Mouse (Mus musculus): ENCODE data around the gene Bcas3. TPM values are rescaled to one million over a fixed set of nuclear protein-coding genes. Genes with fewer than 3 reads are reported as not detected.

Bcas3 gene
- polyA plus RNA-seq, 1 experiment from 2014 or later = 26.9 TPM

GRCm38 (mm10) chr11:85644748-85645060, 291.7 kb downstream of the Bcas3 start:
- WGBS (ENCODE audit: missing documents) = 95% methylated on average over 6 of the region's 6 CpGs
- H3K27ac ChIP-seq = no peak overlapping the region

GRCm38 (mm10) chr11:85645152-85645835, 292.3 kb downstream of the Bcas3 start:
- Histone ChIP-seq H3K36me3 (ENCODE audit: inconsistent target) (no peaks in the 10 kb centered on the region), H3K79me2 (ENCODE audit: inconsistent target) (no peaks in the 10 kb centered on the region), H3K4me3 (ENCODE audit: inconsistent target) (no peak overlapping the region), H3K27ac (no peak overlapping the region)
- WGBS (ENCODE audit: missing documents) = 98% methylated on average over 7 of the region's 7 CpGs

More at GRCm38 (mm10) chr11:85644748-85645060, 291.7 kb downstream of the Bcas3 start:
- Histone ChIP-seq H3K36me3 (ENCODE audit: inconsistent target) (no peaks in the 10 kb centered on the region), H3K4me3 (ENCODE audit: inconsistent target) (no peak overlapping the region), H3K79me2 (ENCODE audit: inconsistent target) (no peaks in the 10 kb centered on the region)

- H3K36me3 ChIP-seq (ENCODE audit: inconsistent target) = no peaks in the 10 kb centered on the region
- H3K79me2 ChIP-seq (ENCODE audit: inconsistent target) = no peaks in the 10 kb centered on the region
- WGBS (ENCODE audit: missing documents) = 71% methylated on average over 3 of the region's 3 CpGs
These were observed 295.9 kb downstream of the Bcas3 start for GRCm38 (mm10) chr11:85648893-85649292.

GRCm38 (mm10) chr11:85649373-85649772, 296.4 kb downstream of the Bcas3 start:
- 93% methylated on average over 9 of the region's 9 CpGs for WGBS (ENCODE audit: missing documents)
- no peaks in the 10 kb centered on the region for H3K36me3 ChIP-seq (ENCODE audit: inconsistent target)
- H3K79me2 ChIP-seq (ENCODE audit: inconsistent target) = no peaks in the 10 kb centered on the region
- H3K27ac ChIP-seq = no peak overlapping the region
- H3K4me3 ChIP-seq (ENCODE audit: inconsistent target) = no peak overlapping the region

More at GRCm38 (mm10) chr11:85648893-85649292, 295.9 kb downstream of the Bcas3 start:
- no peak overlapping the region for H3K27ac ChIP-seq
- H3K4me3 ChIP-seq (ENCODE audit: inconsistent target) = no peak overlapping the region

- Histone ChIP-seq H3K36me3 (ENCODE audit: inconsistent target) (no peaks in the 10 kb centered on the region), H3K4me3 (ENCODE audit: inconsistent target) (no peak overlapping the region), H3K27ac (no peak overlapping the region), H3K79me2 (ENCODE audit: inconsistent target) (no peaks in the 10 kb centered on the region)
- 93% methylated on average over 4 of the region's 4 CpGs for WGBS (ENCODE audit: missing documents)
These were observed 304.5 kb downstream of the Bcas3 start for GRCm38 (mm10) chr11:85657471-85657870.

- Histone ChIP-seq H3K36me3 (ENCODE audit: inconsistent target) (no peaks in the 10 kb centered on the region), H3K4me3 (ENCODE audit: inconsistent target) (no peak overlapping the region), H3K27ac (no peak overlapping the region), H3K79me2 (ENCODE audit: inconsistent target) (no peaks in the 10 kb centered on the region)
- WGBS (ENCODE audit: missing documents) = 95% methylated on average over 4 of the region's 4 CpGs
These were observed 307.3 kb downstream of the Bcas3 start for GRCm38 (mm10) chr11:85660304-85660703.

GRCm38 (mm10) chr11:85667176-85667575, 314.2 kb downstream of the Bcas3 start:
- no peak overlapping the region for H3K4me3 ChIP-seq (ENCODE audit: inconsistent target)
- no peak overlapping the region for H3K27ac ChIP-seq
- WGBS (ENCODE audit: missing documents) = 88% methylated on average over 7 of the region's 7 CpGs
- H3K36me3 ChIP-seq (ENCODE audit: inconsistent target) = no peaks in the 10 kb centered on the region
- H3K79me2 ChIP-seq (ENCODE audit: inconsistent target) = no peaks in the 10 kb centered on the region

GRCm38 (mm10) chr11:85667741-85668140, 314.8 kb downstream of the Bcas3 start:
- WGBS (ENCODE audit: missing documents) = 90% methylated on average over 9 of the region's 9 CpGs
- no peak overlapping the region for H3K27ac ChIP-seq
- H3K4me3 ChIP-seq (ENCODE audit: inconsistent target) = no peak overlapping the region
- H3K79me2 ChIP-seq (ENCODE audit: inconsistent target) = no peaks in the 10 kb centered on the region
- no peaks in the 10 kb centered on the region for H3K36me3 ChIP-seq (ENCODE audit: inconsistent target)

- Histone ChIP-seq H3K4me3 (ENCODE audit: inconsistent target) (no peak overlapping the region), H3K79me2 (ENCODE audit: inconsistent target) (no peaks in the 10 kb centered on the region), H3K27ac (no peak overlapping the region), H3K36me3 (ENCODE audit: inconsistent target) (no peaks in the 10 kb centered on the region)
- WGBS (ENCODE audit: missing documents) = 92% methylated on average over 10 of the region's 10 CpGs
These were observed 320.0 kb downstream of the Bcas3 start for GRCm38 (mm10) chr11:85672881-85673475.

GRCm38 (mm10) chr11:85675244-85675643, 322.3 kb downstream of the Bcas3 start:
- Histone ChIP-seq H3K4me3 (ENCODE audit: inconsistent target) (no peak overlapping the region), H3K79me2 (ENCODE audit: inconsistent target) (no peaks in the 10 kb centered on the region), H3K36me3 (ENCODE audit: inconsistent target) (no peaks in the 10 kb centered on the region), H3K27ac (no peak overlapping the region)
- 96% methylated on average over 4 of the region's 4 CpGs for WGBS (ENCODE audit: missing documents)

GRCm38 (mm10) chr11:85676357-85677004, 323.5 kb downstream of the Bcas3 start:
- H3K27ac ChIP-seq = no peak overlapping the region
- H3K36me3 ChIP-seq (ENCODE audit: inconsistent target) = no peaks in the 10 kb centered on the region
- H3K79me2 ChIP-seq (ENCODE audit: inconsistent target) = no peaks in the 10 kb centered on the region
- H3K4me3 ChIP-seq (ENCODE audit: inconsistent target) = no peak overlapping the region
- 81% methylated on average over 10 of the region's 10 CpGs for WGBS (ENCODE audit: missing documents)

GRCm38 (mm10) chr11:85678666-85679065, 325.7 kb downstream of the Bcas3 start:
- H3K27ac ChIP-seq = no peak overlapping the region

GRCm38 (mm10) chr11:85681580-85682419, 328.8 kb downstream of the Bcas3 start:
- no peaks in the 10 kb centered on the region for H3K36me3 ChIP-seq (ENCODE audit: inconsistent target)
- no peak overlapping the region for H3K4me3 ChIP-seq (ENCODE audit: inconsistent target)
- no peak overlapping the region for H3K27ac ChIP-seq
- WGBS (ENCODE audit: missing documents) = 92% methylated on average over 11 of the region's 11 CpGs
- H3K79me2 ChIP-seq (ENCODE audit: inconsistent target) = no peaks in the 10 kb centered on the region

More at GRCm38 (mm10) chr11:85678666-85679065, 325.7 kb downstream of the Bcas3 start:
- no peaks in the 10 kb centered on the region for H3K36me3 ChIP-seq (ENCODE audit: inconsistent target)
- 96% methylated on average over 5 of the region's 5 CpGs for WGBS (ENCODE audit: missing documents)
- no peaks in the 10 kb centered on the region for H3K79me2 ChIP-seq (ENCODE audit: inconsistent target)
- H3K4me3 ChIP-seq (ENCODE audit: inconsistent target) = no peak overlapping the region

- WGBS (ENCODE audit: missing documents) = 94% methylated on average over 2 of the region's 2 CpGs
- Histone ChIP-seq H3K36me3 (ENCODE audit: inconsistent target) (no peaks in the 10 kb centered on the region), H3K4me3 (ENCODE audit: inconsistent target) (no peak overlapping the region), H3K79me2 (ENCODE audit: inconsistent target) (no peaks in the 10 kb centered on the region), H3K27ac (no peak overlapping the region)
These were observed 332.0 kb downstream of the Bcas3 start for GRCm38 (mm10) chr11:85684981-85685380.

Data from macrophage (primary cell).